Mouse (Mus musculus) adrenal gland, postnatal 0 days (tissue): ENCODE measurements around the gene Olfr954. TPM values are rescaled to one million over a fixed set of nuclear protein-coding genes. Genes with fewer than 3 reads are reported as not detected.

Experiments
- polyA plus RNA-seq: library from polyadenylated mRNA; unstranded; fragments of >200 nt; fragmentation: Nextera tagmentation; extraction: Ambion mirVana; gene quantifications from 2 replicates; pipeline ENCODE4 v1.2.1, GENCODE M21; 2015

Gene Olfr954
- not detected in 2 replicates for polyA plus RNA-seq

DNA sequence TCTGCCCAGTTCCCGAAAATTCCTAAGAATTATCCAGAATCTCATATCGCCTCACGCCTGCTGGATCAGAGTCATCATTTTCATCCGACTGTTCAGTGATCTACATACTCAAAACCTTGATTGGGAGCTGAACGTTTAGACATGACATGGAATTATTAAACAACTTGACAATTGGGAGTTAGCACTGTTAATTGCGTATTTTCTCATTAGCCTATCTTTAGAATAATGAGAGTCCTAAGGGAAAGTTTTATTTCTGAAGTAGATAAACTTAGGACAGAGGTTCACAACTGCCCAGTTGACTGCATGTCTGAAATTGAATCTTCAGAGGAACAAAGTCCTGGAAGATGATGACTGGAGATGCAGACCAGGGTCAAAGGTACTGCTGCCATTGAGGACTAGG is at the start of gene Olfr954:
Gene Olfr954 (plus strand): TSS at position 301 of the 400 bp plus-strand sequence.

DNA sequence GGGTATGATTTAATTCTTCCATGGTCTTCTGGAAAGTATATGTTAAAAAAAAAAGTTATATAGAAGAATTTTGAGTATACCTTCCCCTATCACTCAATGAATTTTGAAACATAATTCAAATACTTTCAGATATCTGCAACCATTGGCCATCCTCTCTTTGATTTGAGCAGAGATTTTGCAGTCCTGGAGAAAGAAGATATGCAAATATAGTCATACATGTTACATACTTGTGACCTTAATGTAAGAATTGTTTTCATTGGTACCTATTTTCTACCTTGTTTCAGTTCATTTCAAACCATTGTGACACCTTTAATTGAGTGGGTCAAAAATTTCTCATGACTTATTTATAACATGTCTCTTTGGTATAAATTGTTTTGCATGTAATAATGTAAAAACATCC is 29.5 kb upstream of the Olfr954 start, which contains the start of gene Olfr952:
Gene Olfr952 (minus strand): TSS at position 101 of the 400 bp plus-strand sequence.

DNA sequence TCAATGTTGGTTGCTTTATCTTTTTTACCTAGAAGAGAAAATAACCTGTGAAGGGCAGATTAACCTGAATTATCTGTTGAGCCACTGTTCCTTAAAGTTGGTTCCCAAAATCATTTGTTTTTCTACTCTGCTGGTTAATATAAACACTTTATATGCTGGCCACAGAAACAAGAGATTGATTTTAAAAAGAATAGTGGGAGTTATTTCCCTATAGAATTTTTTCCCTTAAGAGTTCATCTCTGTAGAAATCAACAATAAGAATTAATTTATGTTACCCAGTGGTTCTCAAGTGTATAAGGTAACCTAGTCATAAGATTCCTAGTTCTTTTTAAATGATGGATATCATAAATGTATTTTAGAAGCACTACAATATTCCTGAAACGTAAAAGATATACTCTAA is 15.3 kb downstream of the Olfr954 start, which contains the start of gene Olfr955:
Gene Olfr955 (minus strand): TSS at position 101 of the 400 bp plus-strand sequence.

DNA sequence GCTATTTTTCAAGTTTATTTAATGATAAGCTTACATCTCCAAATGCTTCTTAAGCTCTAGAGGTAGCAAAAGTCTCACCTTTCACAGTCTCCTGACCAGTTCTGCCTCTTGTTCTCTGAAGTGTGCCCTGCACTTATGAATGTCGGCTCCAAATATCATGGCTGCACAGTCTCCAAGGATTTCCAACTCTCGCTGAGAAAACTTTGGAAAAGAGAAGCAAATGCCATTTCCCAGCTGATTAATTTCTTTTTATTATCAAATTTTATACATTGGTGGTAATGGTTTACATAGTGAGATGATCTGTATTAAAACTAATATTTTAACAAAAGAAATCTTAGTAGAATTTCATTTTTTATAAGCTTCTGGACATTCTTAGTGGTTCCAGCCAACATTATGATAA is 37.4 kb downstream of the Olfr954 start, which contains the start of gene Olfr44:
Gene Olfr44 (minus strand): TSS at position 101 of the 400 bp plus-strand sequence.

Other genes with a start within 250 kb of the Olfr954 start
- gene Olfr1537, start 206.7 kb upstream of the Olfr954 start, polyA plus RNA-seq, result not detected in 2 replicates
- gene Olfr945, start 179.9 kb upstream of the Olfr954 start, polyA plus RNA-seq, result not detected in 2 replicates
- not detected in 2 replicates for gene Olfr948, start 130.7 kb upstream of the Olfr954 start, polyA plus RNA-seq
- gene Olfr951, start 69.3 kb upstream of the Olfr954 start, polyA plus RNA-seq, result not detected in 2 replicates
- not detected in 2 replicates for gene Olfr952, start 29.6 kb upstream of the Olfr954 start, polyA plus RNA-seq
- not detected in 2 replicates for gene Olfr955, start 15.2 kb downstream of the Olfr954 start, polyA plus RNA-seq
- gene Olfr44, start 37.3 kb downstream of the Olfr954 start, polyA plus RNA-seq, result not detected in 2 replicates
- gene Olfr957, start 59.1 kb downstream of the Olfr954 start, polyA plus RNA-seq, result not detected in 2 replicates
- not detected in 2 replicates for gene Olfr958, start 97.4 kb downstream of the Olfr954 start, polyA plus RNA-seq
- gene Olfr959, start 118.9 kb downstream of the Olfr954 start, polyA plus RNA-seq, result not detected in 2 replicates
- 39.4 and 49.0 TPM in 2 replicates for gene AW551984, start 147.7 kb downstream of the Olfr954 start, polyA plus RNA-seq
- not detected in 2 replicates for gene Olfr148, start 154.0 kb downstream of the Olfr954 start, polyA plus RNA-seq
- not detected in 2 replicates for gene Olfr960, start 164.7 kb downstream of the Olfr954 start, polyA plus RNA-seq
- gene Olfr961, start 188.4 kb downstream of the Olfr954 start, polyA plus RNA-seq, result not detected in 2 replicates
- not detected in 2 replicates for gene Olfr963, start 210.5 kb downstream of the Olfr954 start, polyA plus RNA-seq